Mouse (Mus musculus) lung, postnatal 0 days (tissue): ENCODE data around the gene Ttll11. TPM values are rescaled to one million over a fixed set of nuclear protein-coding genes. Genes with fewer than 3 reads are reported as not detected.

ENCODE experiments used
- ATAC-seq: fragments of 200-750 bp; cut with Nextera tagmentation; 2 replicates; pipeline ENCODE4 v1.8.0; 2017; ENCODE audit warnings: moderate library complexity
- DNase-seq: peaks from one replicate; pipeline ENCODE4 v3.0.0-alpha.2; 2016; ENCODE audit warnings: low spot score
- H3K27ac ChIP-seq: fragments of 300-500 bp; sonication (generic); 2 replicates; pipeline ENCODE4 v1.5.1; 2014; ENCODE audit warnings: antibody characterized with exemption, mild to moderate bottlenecking, low read length, mixed read lengths
- H3K27me3 ChIP-seq: fragments of 300-500 bp; sonication (generic); replicated peaks from 2 replicates; pipeline ENCODE4 v1.6.1; 2014; ENCODE audit warnings: low read length, mixed read lengths; ENCODE audit not compliant: insufficient read depth
- H3K36me3 ChIP-seq: fragments of 300-500 bp; sonication (generic); 2 replicates; pipeline ENCODE4 v1.6.1; 2014; ENCODE audit warnings: low read length, mixed read lengths; ENCODE audit not compliant: insufficient read depth
- H3K4me1 ChIP-seq: fragments of 300-500 bp; sonication (generic); 2 replicates; pipeline ENCODE4 v1.6.1; 2014; ENCODE audit warnings: antibody characterized with exemption, low read depth, low read length, mixed read lengths; ENCODE audit not compliant: insufficient read depth
- H3K4me2 ChIP-seq: fragments of 300-500 bp; sonication (generic); replicated peaks from 2 replicates; pipeline ENCODE4 v1.6.1; 2014; ENCODE audit warnings: low read depth, mild to moderate bottlenecking, low read length, moderate library complexity, mixed read lengths
- H3K4me3 ChIP-seq: fragments of 300-500 bp; sonication (generic); 2 replicates; pipeline ENCODE4 v1.5.1; 2014; ENCODE audit warnings: low read depth, low read length
- H3K9ac ChIP-seq: fragments of 300-500 bp; sonication (generic); replicated peaks from 2 replicates; pipeline ENCODE4 v1.6.1; 2014; ENCODE audit warnings: low read depth, mild to moderate bottlenecking
- H3K9me3 ChIP-seq: fragments of 300-500 bp; sonication (generic); 2 replicates; pipeline ENCODE4 v1.6.1; 2016; ENCODE audit warnings: low read length, mixed read lengths
- CTCF ChIP-seq: IDR thresholded peaks from 2 replicates; pipeline ENCODE4 v1.5.1; 2016; ENCODE audit warnings: antibody characterized with exemption, mild to moderate bottlenecking
- EP300 ChIP-seq: IDR thresholded peaks from 2 replicates; pipeline ENCODE4 v1.6.1; 2016; ENCODE audit warnings: antibody characterized with exemption, mild to moderate bottlenecking, control low read depth
- WGBS: fragments of 180-500 bp; shearing (Covaris S2); extraction: QIAGEN DNeasy Blood & Tissue Kit; methylation state at CpG from one replicate; pipeline ENCODE4 v1.1.7; 2014; 5-methylcytosine and 5-hydroxymethylcytosine counted together
- polyA plus RNA-seq: library from polyadenylated mRNA; unstranded; fragments of >200 nt; fragmentation: Nextera tagmentation; extraction: Ambion mirVana; gene quantifications from 2 replicates; pipeline ENCODE4 v1.2.1, GENCODE M21; 2015

Gene Ttll11
- polyA plus RNA-seq = 1.7 and 2.1 TPM in 2 replicates

GRCm38 (mm10) chr2:35979644-35980021, at the start of gene Ttll11:
TSS of gene Ttll11 (minus strand) at chr2:35979913.
- H3K27ac ChIP-seq = peak within 1 kb of the TSS; percentile 90
- ATAC-seq = peak; percentile 95
- H3K9ac ChIP-seq = peak within 1 kb of the TSS; percentile 77
- H3K4me3 ChIP-seq = peak within 1 kb of the TSS; percentile 88
- H3K9me3 ChIP-seq = no peaks in the 10 kb centered on the region
- peak within 1 kb of the TSS; percentile 99 for H3K4me2 ChIP-seq
- peaks cover 13% of the 10 kb centered on the region; the same call in 1 of the 2 replicates for H3K4me1 ChIP-seq
- H3K36me3 ChIP-seq = no peaks in the 10 kb centered on the region
- no peak for TF ChIP-seq EP300
- no peak for TF ChIP-seq CTCF
- WGBS = 3% methylated on average over 40 of the region's 42 CpGs
- no peaks in the 10 kb centered on the region for H3K27me3 ChIP-seq
- peak; percentile 97 for DNase-seq

- 33% methylated on average over 3 of the region's 3 CpGs for WGBS
- DNase-seq (peak; percentile 77), ATAC-seq (peak; percentile 94)
- Histone ChIP-seq H3K27ac (no peak overlapping the region), H3K9ac (no peak overlapping the region), H3K27me3 (no peaks in the 10 kb centered on the region), H3K4me1 (peaks cover 4% of the 10 kb centered on the region; the same call in 1 of the 2 replicates), H3K36me3 (no peaks in the 10 kb centered on the region), H3K4me2 (no peak overlapping the region), H3K4me3 (no peak overlapping the region), H3K9me3 (no peaks in the 10 kb centered on the region)
- no peak for TF ChIP-seq CTCF
- peak; percentile 90 for TF ChIP-seq EP300
Observed at GRCm38 (mm10) chr2:36023291-36023690, 43.6 kb upstream of the Ttll11 start.

- peak overlapping the region; percentile 39; the same call in 1 of the 2 replicates for H3K4me2 ChIP-seq
- no peaks in the 10 kb centered on the region for H3K36me3 ChIP-seq
- no peak overlapping the region for H3K27ac ChIP-seq
- ATAC-seq (peak; percentile 39; the same call in 1 of the 2 replicates), DNase-seq (peak; percentile 69)
- no peak overlapping the region for H3K9ac ChIP-seq
- H3K27me3 ChIP-seq = no peaks in the 10 kb centered on the region
- WGBS = 13% methylated on average over 32 of the region's 32 CpGs
- H3K4me1 ChIP-seq = peaks cover 4% of the 10 kb centered on the region; the same call in 1 of the 2 replicates
- H3K9me3 ChIP-seq = no peaks in the 10 kb centered on the region
- TF ChIP-seq CTCF (peak; percentile 89), EP300 (no peak)
- H3K4me3 ChIP-seq = no peak overlapping the region; the same call in 1 of the 2 replicates
Observed at GRCm38 (mm10) chr2:36021385-36022159, 41.9 kb upstream of the Ttll11 start.

GRCm38 (mm10) chr2:36013010-36013409, 33.3 kb upstream of the Ttll11 start:
- 39% methylated on average over 12 of the region's 12 CpGs for WGBS
- DNase-seq (peak; percentile 49), ATAC-seq (peak; percentile 91)
- no peak overlapping the region for H3K4me3 ChIP-seq
- no peak for TF ChIP-seq CTCF
- TF ChIP-seq EP300 = 0 out of 2 replicates have a peak, but pooled peaks have one; percentile 49
- no peaks in the 10 kb centered on the region for H3K9me3 ChIP-seq
- no peak overlapping the region for H3K9ac ChIP-seq
- H3K4me1 ChIP-seq = peaks cover 7% of the 10 kb centered on the region
- no peaks in the 10 kb centered on the region for H3K36me3 ChIP-seq
- H3K4me2 ChIP-seq = no peak overlapping the region
- H3K27me3 ChIP-seq = peaks cover 3% of the 10 kb centered on the region; the same call in 1 of the 2 replicates
- no peak overlapping the region for H3K27ac ChIP-seq

GRCm38 (mm10) chr2:36011331-36011825, 31.7 kb upstream of the Ttll11 start:
- ATAC-seq = no peak
- WGBS = under 1% methylated on average over 39 of the region's 44 CpGs
- H3K27me3 ChIP-seq = peaks cover 3% of the 10 kb centered on the region; the same call in 1 of the 2 replicates

GRCm38 (mm10) chr2:36010579-36010978, 30.9 kb upstream of the Ttll11 start:
- Histone ChIP-seq H3K27ac (no peak overlapping the region), H3K4me1 (peaks cover 7% of the 10 kb centered on the region), H3K36me3 (no peaks in the 10 kb centered on the region), H3K4me2 (no peak overlapping the region; the same call in 1 of the 2 replicates), H3K4me3 (no peak overlapping the region), H3K9ac (no peak overlapping the region), H3K9me3 (no peaks in the 10 kb centered on the region), H3K27me3 (peaks cover 3% of the 10 kb centered on the region; the same call in 1 of the 2 replicates)
- ATAC-seq = no peak
- WGBS = 65% methylated on average over 8 of the region's 8 CpGs
- TF ChIP-seq EP300 (no peak), CTCF (no peak)
- no peak for DNase-seq

More at GRCm38 (mm10) chr2:36011331-36011825, 31.7 kb upstream of the Ttll11 start:
- TF ChIP-seq CTCF (peak; percentile 44), EP300 (0 out of 2 replicates have a peak, but pooled peaks have one; percentile 10)
- Histone ChIP-seq H3K4me1 (peaks cover 7% of the 10 kb centered on the region), H3K27ac (no peak overlapping the region), H3K36me3 (no peaks in the 10 kb centered on the region), H3K9ac (no peak overlapping the region), H3K4me2 (peak overlapping the region; percentile 68), H3K9me3 (no peaks in the 10 kb centered on the region), H3K4me3 (peak overlapping the region; percentile 30)
- peak; percentile 29 for DNase-seq
